Mouse (Mus musculus): Measurements from ENCODE around the gene Setd4. TPM values are rescaled to one million over a fixed set of nuclear protein-coding genes. Genes with fewer than 3 reads are reported as not detected.

Setd4 gene
- total RNA-seq, 2 experiments from 2014 or later: 7.0 to 11.6 TPM

GRCm38 (mm10) chr16:93548045-93548444 is 55.8 kb downstream of the Setd4 start:
- DNase-seq (ENCODE audit: extremely low spot score in 1 of 2, low spot score in 1 of 2): no peak

- DNase-seq (ENCODE audit: extremely low spot score in 1 of 2, low spot score in 1 of 2): no peak
Measured at GRCm38 (mm10) chr16:93547122-93547521, 56.7 kb downstream of the Setd4 start.

- no peak for DNase-seq (ENCODE audit: extremely low spot score in 1 of 2, low spot score in 1 of 2)
Measured at GRCm38 (mm10) chr16:93546354-93546965, 57.4 kb downstream of the Setd4 start.

- DNase-seq (ENCODE audit: extremely low spot score in 1 of 2, low spot score in 1 of 2): no peak
Measured at GRCm38 (mm10) chr16:93544931-93545330, 58.9 kb downstream of the Setd4 start.

- peak; percentile 25 to 60 for DNase-seq (ENCODE audit: extremely low spot score in 1 of 2, low spot score in 1 of 2)
Measured at GRCm38 (mm10) chr16:93543704-93544103, 60.2 kb downstream of the Setd4 start.

- no peak for DNase-seq (ENCODE audit: extremely low spot score in 1 of 2, low spot score in 1 of 2)
Measured at GRCm38 (mm10) chr16:93539891-93540290, 64.0 kb downstream of the Setd4 start.

GRCm38 (mm10) chr16:93535151-93535853 is 68.6 kb downstream of the Setd4 start:
- no peak for DNase-seq (ENCODE audit: extremely low spot score in 1 of 2, low spot score in 1 of 2)

Other genes with a start within 250 kb of the Setd4 start
- 10 to 100 TPM; 67.9 to 76.2 TPM for gene Cbr1, start 1.8 kb upstream of the Setd4 start, total RNA-seq (2021)
- gene Gm5678, start 24.0 kb upstream of the Setd4 start, total RNA-seq (2021): 1 to 10 TPM; 3.5 to 3.6 TPM
- gene Cbr3, start 79.2 kb upstream of the Setd4 start, total RNA-seq (2021): 10 to 100 TPM; 18.1 to 19.7 TPM
- 100 to 1,000 TPM; 101 to 104 TPM for gene Dop1b, start 107.8 kb upstream of the Setd4 start, total RNA-seq (2021)
- gene Morc3, start 228.1 kb upstream of the Setd4 start, total RNA-seq (2021): 10 to 100 TPM; 29.2 to 29.9 TPM